Mouse (Mus musculus): ENCODE results near the gene Hoxa6.

Gene Hoxa6

DNA sequence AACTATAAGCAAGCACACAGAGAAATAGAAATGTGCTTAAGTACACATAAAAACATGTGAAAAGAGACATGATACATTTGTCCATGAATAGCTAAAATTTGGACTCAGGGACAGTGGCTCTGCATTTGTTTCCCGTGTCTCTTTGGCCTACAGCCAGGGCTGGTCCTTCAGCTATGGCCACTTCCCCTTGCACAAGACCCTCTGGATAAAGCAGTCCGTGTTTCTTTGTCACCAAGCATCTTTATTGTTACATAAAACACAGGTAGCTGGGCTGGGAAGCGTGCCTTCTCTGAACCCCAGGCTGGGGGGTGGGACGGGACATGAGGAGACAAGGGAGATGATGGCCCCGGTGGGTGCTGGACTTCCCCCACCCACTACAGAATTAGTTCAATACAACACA lies 5.7 kb upstream of the Hoxa6 start:
- DNase-seq (ENCODE audit: low spot score): no peak

GRCm38 (mm10) chr6:52213119-52213986 lies 4.8 kb upstream of the Hoxa6 start, which contains the start of the genes Hoxa3 and Gm28308:
TSS of gene Hoxa3 (minus strand) at chr6:52213336.
TSS of gene Gm28308 (minus strand) at chr6:52213339.
- DNase-seq (ENCODE audit: low spot score): peak; percentile 15

GRCm38 (mm10) chr6:52212556-52213118 lies 4.1 kb upstream of the Hoxa6 start:
- no peak for DNase-seq (ENCODE audit: low spot score)

DNA sequence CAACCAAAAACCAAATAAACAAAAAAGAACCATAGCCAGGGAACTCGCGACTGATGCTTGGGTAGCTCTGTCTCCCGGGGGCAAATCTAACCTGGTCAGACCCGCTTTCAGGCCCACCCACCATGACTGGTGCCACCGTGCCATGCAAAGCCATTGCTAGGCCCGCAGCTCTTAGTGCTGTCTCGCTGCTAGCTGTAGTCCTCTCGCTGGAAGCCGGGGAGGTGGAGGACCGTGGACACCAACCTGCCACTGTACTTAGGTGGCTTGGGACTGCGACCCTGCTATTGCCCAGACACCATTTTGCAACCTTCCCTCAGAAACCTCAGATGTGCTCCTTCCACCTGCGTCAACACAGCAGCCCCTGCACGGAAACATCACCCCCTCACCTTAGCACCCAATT lies 3.4 kb upstream of the Hoxa6 start:
- DNase-seq (ENCODE audit: low spot score): no peak

DNA sequence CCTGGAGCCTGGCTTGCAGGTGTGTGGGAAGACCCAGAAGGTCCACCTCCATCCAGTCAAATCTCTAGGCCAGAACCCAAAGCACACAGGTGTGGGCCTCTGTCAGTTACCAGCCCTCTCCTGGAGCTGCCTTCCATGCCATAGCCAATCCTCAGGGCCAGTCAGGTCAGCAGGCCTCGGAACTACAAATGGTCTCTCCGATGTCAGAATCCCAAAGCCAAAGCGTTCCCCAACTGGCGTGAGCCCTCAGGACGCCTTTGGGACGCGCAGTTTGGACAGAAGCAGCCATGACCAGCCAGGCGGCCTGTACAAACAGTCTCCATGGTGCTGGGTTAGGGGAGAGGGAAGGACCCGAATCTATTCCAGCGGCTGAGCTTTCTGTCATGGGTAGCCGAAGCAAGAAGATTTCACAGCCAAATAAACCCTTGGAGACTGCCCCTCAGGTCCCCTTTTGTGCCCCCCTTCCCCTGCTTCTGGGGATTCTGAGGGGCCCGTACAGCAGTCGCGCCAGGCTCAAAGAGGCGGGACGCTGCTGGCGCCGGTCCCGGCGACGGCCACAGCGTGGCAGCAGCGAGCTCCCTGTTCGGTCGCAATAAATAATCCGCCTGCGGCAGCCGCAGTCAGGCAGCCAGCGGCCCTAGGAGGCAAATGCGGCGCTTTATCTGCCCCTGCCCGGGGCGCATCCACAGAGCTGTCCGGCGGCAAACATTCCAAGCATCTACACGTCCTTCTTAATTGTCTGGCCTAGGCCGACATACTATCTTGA lies 2.8 kb upstream of the Hoxa6 start:
- peak; percentile 55 for DNase-seq (ENCODE audit: low spot score)

- no peak for DNase-seq (ENCODE audit: low spot score)
These were observed 1.1 kb upstream of the Hoxa6 start for GRCm38 (mm10) chr6:52209685-52210046.

DNA sequence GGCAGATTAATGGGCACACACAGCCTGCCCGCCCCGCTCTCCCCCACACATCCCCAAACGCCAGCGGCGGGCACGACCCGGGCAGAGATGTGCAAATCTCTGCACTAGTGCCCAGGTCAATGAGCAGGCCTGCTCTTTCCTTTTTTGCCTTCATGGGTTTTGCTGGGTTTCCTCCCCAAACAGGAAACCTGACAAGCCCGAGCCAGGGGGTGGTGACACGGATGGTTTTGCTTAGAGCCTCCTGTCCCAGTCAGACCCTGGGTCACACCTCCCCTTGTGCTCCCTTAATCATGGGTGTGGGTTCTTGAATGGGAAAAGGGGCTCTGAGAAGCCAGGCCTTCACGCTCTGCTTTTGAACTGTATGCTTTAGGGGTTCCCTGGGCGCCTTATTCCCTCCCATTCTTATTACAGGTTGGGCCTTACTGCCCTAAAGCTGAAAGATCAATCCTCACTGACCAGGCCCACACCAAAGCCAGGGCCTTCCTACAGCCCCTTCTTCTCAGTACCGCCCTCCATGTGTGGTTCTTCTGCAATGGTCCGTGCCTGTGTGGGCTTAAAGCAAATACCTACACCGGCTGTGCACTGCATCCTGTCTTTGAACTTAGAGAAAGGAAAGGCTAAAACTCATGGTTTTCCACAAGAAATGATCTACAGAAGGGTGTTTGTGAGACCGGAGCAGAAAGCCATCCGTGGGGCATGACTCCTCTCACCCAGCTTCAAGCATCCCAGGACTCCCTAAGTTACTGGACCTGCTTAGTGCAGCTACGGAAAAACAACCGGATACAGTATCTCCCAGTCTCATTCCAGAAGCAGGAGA lies 554 bp upstream of the Hoxa6 start:
- peak; percentile 6 for DNase-seq (ENCODE audit: low spot score)

GRCm38 (mm10) chr6:52207684-52207976 lies 892 bp downstream of the Hoxa6 start:
- no peak for DNase-seq (ENCODE audit: low spot score)

DNA sequence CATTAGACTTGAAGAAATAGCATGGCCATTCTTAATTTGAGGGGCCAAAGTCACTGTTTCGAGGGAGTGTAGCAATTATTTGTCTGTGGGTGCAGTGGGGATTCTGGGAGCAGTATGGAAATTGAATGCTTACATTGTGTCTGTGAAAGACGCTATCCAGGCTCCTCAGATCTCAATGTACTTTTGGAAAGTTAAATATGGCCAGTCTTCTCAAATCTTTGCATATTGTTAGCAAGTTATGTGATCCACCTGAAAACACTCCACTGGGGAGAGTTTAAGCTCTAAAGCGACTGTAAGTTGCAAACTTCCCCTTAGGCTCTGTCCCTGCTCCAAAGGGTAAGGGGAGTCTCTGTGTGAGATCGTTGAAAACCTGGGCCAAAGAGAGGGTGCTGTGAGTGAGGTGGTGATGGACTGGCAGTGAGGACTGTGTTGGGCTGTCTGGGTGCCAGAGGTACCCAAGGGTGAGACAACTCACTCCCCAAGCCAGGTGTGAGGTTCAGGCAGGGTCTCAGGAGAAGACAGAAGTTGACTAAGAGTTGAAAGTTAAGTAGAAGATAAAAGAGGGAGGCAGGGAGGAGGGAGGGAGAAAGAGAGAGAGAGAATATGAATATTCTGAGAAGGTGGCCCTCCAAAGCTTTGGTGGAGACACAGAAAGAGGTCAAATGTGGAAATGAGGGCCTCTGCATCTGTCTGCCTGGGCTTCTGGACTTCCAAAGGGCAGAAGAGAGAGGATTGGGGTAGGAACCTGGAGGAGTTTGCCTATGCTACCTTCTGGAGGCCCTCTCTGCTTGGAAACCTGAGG lies 1.4 kb downstream of the Hoxa6 start:
- DNase-seq (ENCODE audit: low spot score): no peak

DNA sequence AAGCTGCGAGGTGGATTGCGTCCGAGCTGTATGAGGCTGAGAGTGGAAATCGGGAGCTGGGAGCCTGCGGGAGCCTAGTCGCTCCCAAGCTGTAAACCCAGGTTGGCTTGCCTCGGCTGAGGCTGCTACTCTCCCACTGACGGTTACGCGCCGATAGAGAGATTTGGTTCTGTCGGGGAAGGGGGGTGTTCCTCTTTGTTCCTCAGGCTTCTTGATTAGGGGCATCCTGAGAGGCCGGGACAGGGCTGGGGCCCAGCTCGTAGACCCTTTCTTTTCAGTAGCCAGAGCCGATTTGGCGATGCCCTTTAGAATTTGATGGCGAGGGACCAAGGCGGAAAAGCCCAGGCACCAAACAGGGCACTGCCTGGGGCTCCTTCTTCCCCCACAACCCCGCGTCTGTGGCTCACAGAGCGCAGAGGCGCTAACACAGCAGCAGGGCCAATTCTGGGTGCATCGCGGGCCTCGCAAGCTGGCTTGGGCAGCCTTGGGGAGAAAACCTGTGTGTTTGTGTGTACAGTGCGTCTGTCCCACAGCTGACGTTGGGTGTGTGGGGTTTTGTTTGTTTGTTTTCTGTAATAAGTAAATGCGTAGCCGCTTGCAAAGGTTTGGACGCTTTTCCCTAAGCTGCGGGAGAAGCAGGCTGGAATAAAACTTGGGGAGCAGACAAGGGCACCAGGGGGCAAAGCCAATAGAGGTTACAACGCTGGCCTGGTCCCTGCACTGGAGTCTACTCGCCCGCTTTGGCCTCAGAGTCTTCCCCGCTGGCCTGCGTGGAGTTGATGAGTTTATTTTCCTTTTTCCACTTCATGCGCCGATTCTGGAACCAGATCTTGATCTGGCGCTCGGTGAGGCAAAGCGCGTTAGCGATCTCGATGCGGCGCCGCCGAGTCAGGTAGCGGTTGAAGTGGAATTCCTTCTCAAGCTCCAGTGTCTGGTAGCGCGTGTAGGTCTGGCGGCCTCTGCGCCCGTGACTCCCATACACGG lies 2.6 kb downstream of the Hoxa6 start:
- DNase-seq (ENCODE audit: low spot score): no peak

DNA sequence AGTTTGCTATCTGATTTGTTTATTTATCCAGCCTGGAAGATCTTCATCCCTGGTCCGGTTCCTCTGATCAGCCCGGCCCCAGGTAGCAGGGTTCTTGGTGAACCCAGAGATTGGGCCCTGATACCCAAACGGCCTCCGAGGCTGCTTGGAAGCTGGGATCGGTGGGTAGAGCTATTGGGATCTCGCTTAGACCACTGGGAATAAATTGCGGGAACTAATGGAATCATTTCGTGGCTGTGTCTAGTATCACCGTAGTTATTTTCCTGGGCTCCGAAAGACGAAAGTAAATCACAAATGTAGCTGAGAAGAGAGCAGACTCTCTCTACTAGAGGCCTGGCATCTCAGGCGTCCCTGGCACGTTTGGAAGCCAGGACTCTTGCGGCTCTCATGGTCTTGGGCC lies 3.3 kb downstream of the Hoxa6 start:
- no peak for DNase-seq (ENCODE audit: low spot score)

- peak; percentile 69 for DNase-seq (ENCODE audit: low spot score)
These were observed 4.3 kb downstream of the Hoxa6 start, which contains the start of gene Hoxa5 for GRCm38 (mm10) chr6:52204050-52204752. TSS of gene Hoxa5 (minus strand) at chr6:52204587.

DNA sequence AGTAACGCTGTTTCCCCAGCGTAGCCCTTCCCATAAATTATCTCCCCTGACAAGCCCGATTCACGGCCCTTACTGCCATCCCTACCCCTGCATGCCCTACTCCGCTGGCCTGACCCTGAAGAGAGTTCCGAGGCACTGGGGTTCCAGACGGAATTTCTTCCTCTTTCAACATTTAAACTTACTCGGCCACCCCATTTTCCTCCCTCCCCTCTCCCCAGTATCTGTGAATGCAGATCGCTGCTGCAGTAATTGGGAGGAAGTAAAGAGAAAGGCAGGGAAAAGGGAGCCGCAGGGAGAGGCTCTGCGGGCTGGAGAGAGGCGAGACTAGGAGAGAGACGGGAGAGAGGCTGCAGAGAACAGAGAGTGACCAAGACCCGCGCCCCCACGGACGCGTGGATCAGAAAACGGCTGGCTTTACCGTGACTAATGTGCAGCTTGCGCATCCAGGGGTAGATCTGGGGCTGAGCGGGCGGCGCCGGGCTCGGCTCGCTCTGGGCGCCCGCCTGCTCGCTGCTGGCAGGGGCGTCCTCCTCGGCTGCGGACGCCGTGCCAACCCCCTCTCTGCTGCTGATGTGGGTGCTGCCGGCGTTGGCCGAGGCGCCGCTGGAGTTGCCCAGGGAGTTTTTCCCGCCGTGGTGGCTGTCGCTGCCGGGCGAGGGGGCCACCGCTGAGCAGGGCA lies 5.0 kb downstream of the Hoxa6 start:
- DNase-seq (ENCODE audit: low spot score): no peak

- DNase-seq (ENCODE audit: low spot score): no peak
These were observed 5.5 kb downstream of the Hoxa6 start for GRCm38 (mm10) chr6:52203121-52203370.

GRCm38 (mm10) chr6:52202362-52203120 lies 6.0 kb downstream of the Hoxa6 start:
- DNase-seq (ENCODE audit: low spot score): no peak

DNA sequence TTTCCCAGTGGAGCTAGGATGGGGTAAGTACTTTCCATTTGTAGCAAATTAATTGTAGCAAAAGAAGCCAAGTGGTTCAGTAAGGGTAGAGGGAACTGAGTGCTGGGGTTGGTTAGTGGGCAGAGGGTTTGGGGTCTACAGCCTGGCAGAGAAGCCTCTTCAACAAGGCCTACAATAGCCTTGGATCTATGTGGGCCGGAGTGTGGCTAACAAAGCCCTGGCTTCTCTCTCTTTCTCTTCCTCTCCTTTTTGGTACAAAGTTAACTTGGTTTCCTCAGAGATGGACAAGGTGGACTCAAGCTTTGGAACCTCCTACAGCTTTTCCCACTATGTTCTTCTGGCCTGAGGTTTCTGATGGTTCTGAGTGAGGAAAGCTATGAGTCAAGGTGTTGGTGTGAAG lies 7.3 kb downstream of the Hoxa6 start:
- DNase-seq (ENCODE audit: low spot score): no peak

- no peak for DNase-seq (ENCODE audit: low spot score)
These were observed 7.7 kb downstream of the Hoxa6 start for GRCm38 (mm10) chr6:52200751-52201250.

DNA sequence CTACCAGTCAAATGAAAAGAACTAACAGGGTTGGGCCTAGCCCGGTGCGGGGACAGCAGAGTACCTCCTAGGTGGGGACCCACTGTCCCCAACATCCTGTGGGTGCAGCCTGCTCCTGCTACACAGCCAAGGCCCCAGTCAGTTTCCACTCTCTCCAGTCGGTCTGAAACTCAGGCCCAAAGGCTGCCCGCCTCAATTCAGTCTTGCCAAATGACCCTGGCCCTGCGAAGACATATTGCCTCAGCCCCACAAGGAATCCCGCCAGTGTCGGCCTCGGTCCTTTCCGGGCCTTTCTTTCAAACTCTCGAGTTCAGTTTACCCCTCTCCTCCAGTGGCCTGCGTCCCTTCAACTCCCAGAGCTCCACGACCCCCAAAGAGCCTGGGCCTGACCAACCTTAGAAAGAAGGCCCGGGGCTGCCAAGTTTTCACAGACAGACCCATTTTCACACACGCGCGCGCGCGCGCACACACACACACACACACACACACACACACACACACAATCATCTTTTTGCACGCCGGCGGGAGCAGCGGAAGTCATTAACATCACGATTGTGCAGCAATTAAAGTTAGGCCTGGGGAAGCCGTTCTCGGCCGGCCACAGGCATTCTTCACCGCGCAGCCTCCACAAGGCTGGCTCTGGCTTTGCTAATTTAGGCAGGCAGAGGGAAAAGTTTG lies 8.3 kb downstream of the Hoxa6 start:
- DNase-seq (ENCODE audit: low spot score): no peak
